Comparison of ENCODE assay signal across 9 mouse cellular contexts in genomic region chr16:10782377-10783151, GRCm38 (mm10). TPM values are rescaled to one million over a fixed set of nuclear protein-coding genes. Genes with fewer than 3 reads are reported as not detected.
A peak's percentile ranks its signal among the peaks of the same experiment; 100 is the strongest.
DNase-seq lines count a peak whose midpoint lies in the region; ATAC-seq and TF ChIP-seq lines count a peak whose summit lies in the region.
"Had no signal": no experiment of that assay in that cellular context is flagged by ENCODE, and none has a peak within 500 bp of the region (broad histone marks: within the 10 kb centered on the region; RNA-seq: fewer than 3 reads in every experiment).

No protein-coding gene starts in this region.

- H3K4me2 ChIP-seq in lung, embryonic 14.5 days, result peak overlapping the region; percentile 98
- H3K4me2 ChIP-seq in intestine, embryonic 14.5 days (ENCODE audit: low read length), result peak overlapping the region; percentile 99

- peak overlapping the region; percentile 70; the same call in 1 of the 2 replicates for H3K4me3 ChIP-seq in lung, embryonic 14.5 days (ENCODE audit: low read depth, low read length)
- no peak overlapping the region for H3K4me3 ChIP-seq in intestine, embryonic 14.5 days (ENCODE audit: low read depth, low read length)
- H3K4me3 ChIP-seq in left cerebral cortex, adult 2 months, result no peak overlapping the region

- intact Hi-C loops in left cerebral cortex, adult 2 months (cut with DNase I), result no loop called here

- ATAC-seq in CD4-positive, CD25-positive, alpha-beta regulatory T cell, adult 4 months, result no peak
- no peak for ATAC-seq in lung, embryonic 14.5 days (ENCODE audit: insufficient read depth)
- no peak for ATAC-seq in intestine, embryonic 14.5 days (replicated peaks; ENCODE audit: low FRiP score, low TSS enrichment, low read depth)
- no peak for ATAC-seq in cerebellum, adult (ENCODE audit: insufficient number of reproducible peaks, low FRiP score, low TSS enrichment)

- 47% methylated on average over 6 of the region's 6 CpGs for WGBS in lung, embryonic 14.5 days
- 58% methylated on average over 6 of the region's 6 CpGs for WGBS in intestine, embryonic 14.5 days

- peak overlapping the region; percentile 32; the same call in 1 of the 2 replicates for H3K9ac ChIP-seq in lung, embryonic 14.5 days
- H3K9ac ChIP-seq in intestine, embryonic 14.5 days (ENCODE audit: low read length), result 0 out of 2 replicates have a peak overlapping the region, but pooled peaks have one; percentile 11

- DNase-seq in CD4-positive, CD25-positive, alpha-beta regulatory T cell, adult 2 months (ENCODE audit: low read depth, low spot score), result peak; percentile 52
- DNase-seq in lung, embryonic 14.5 days, result no peak
- no peak for DNase-seq in lung, postnatal 14 days
- DNase-seq in intestine, embryonic 14.5 days (ENCODE audit: low spot score), result no peak
- DNase-seq in natural killer cell, adult 2 months (ENCODE audit: low spot score in 2 of 2), result peak; percentile 34 to 50
- no peak for DNase-seq in left cerebral cortex, adult 2 months (ENCODE audit: extremely low spot score in 1 of 2, low spot score in 2 of 2)

- H3K9me3 ChIP-seq in lung, embryonic 14.5 days (ENCODE audit: low read depth, low read length), result no peaks in the 10 kb centered on the region
- no peaks in the 10 kb centered on the region for H3K9me3 ChIP-seq in intestine, embryonic 14.5 days (ENCODE audit: control insufficient read depth, low read length)

- H3K4me1 ChIP-seq in lung, embryonic 14.5 days (ENCODE audit: insufficient read depth), result peaks cover 23% of the 10 kb centered on the region
- peaks cover 32% of the 10 kb centered on the region for H3K4me1 ChIP-seq in intestine, embryonic 14.5 days (replicated peaks; ENCODE audit: control insufficient read depth, insufficient read depth, low read length)

- H3K36me3 ChIP-seq in lung, embryonic 14.5 days (ENCODE audit: insufficient read depth), result no peaks in the 10 kb centered on the region
- H3K36me3 ChIP-seq in intestine, embryonic 14.5 days (ENCODE audit: control insufficient read depth, insufficient read depth, low read length), result no peaks in the 10 kb centered on the region

- TF ChIP-seq CTCF in lung, embryonic 14.5 days (IDR thresholded peaks at IDR 0.05; ENCODE audit: low read depth), result no peak
- TF ChIP-seq CTCF in left cerebral cortex, adult 2 months (IDR thresholded peaks at IDR 0.05), result no peak

- H3K27me3 ChIP-seq in lung, embryonic 14.5 days (ENCODE audit: insufficient read depth, low read length), result no peaks in the 10 kb centered on the region
- no peaks in the 10 kb centered on the region for H3K27me3 ChIP-seq in intestine, embryonic 14.5 days (replicated peaks; ENCODE audit: control insufficient read depth, insufficient read depth, low read length)

- peak overlapping the region; percentile 84 for H3K27ac ChIP-seq in lung, embryonic 14.5 days (ENCODE audit: low read depth)
- no peak overlapping the region for H3K27ac ChIP-seq in intestine, embryonic 14.5 days (ENCODE audit: low read depth)
- no peak overlapping the region for H3K27ac ChIP-seq in left cerebral cortex, adult 2 months

RNA-seq across cellular contexts. Expression of gene Socs1, which starts 2.8 kb away (rescaled TPM):
- polyA plus RNA-seq in CD4-positive, CD25-positive, alpha-beta regulatory T cell, adult 4 months (2017; shearing (Covaris generic)), result 1 to 10 TPM; 2.5 to 3.9 TPM
- 9.1 and 9.3 TPM in 2 replicates for polyA plus RNA-seq in lung, embryonic 14.5 days (2014; fragmentation: Nextera tagmentation; extraction: Ambion mirVana)
- polyA plus RNA-seq in intestine, embryonic 14.5 days (2014; fragmentation: Nextera tagmentation; extraction: Ambion mirVana), result 5.6 and 6.1 TPM in 2 replicates
- 1 to 10 TPM in 1 of 2 experiments, under 1 TPM in 1; 0.82 to 1.2 TPM for total RNA-seq in left cerebral cortex, adult 2 months (2021)

RNA-seq across cellular contexts. Expression of gene Tnp2, which starts 5.9 kb away (rescaled TPM):
- polyA plus RNA-seq in CD4-positive, CD25-positive, alpha-beta regulatory T cell, adult 4 months (2017; shearing (Covaris generic)), result 1 to 10 TPM; 2.4 to 3.7 TPM
- not detected in 2 replicates for polyA plus RNA-seq in lung, embryonic 14.5 days (2014; fragmentation: Nextera tagmentation; extraction: Ambion mirVana)
- not detected in 2 replicates for polyA plus RNA-seq in intestine, embryonic 14.5 days (2014; fragmentation: Nextera tagmentation; extraction: Ambion mirVana)
- not detected for total RNA-seq in left cerebral cortex, adult 2 months (2021)

RNA-seq across cellular contexts. Expression of gene Prm3, which starts 8.2 kb away (rescaled TPM):
- polyA plus RNA-seq in CD4-positive, CD25-positive, alpha-beta regulatory T cell, adult 4 months (2017; shearing (Covaris generic)), result not detected
- polyA plus RNA-seq in lung, embryonic 14.5 days (2014; fragmentation: Nextera tagmentation; extraction: Ambion mirVana), result not detected in 2 replicates
- polyA plus RNA-seq in intestine, embryonic 14.5 days (2014; fragmentation: Nextera tagmentation; extraction: Ambion mirVana), result not detected in 2 replicates
- not detected for total RNA-seq in left cerebral cortex, adult 2 months (2021)
- polyA plus RNA-seq: large intestine, adult 2 months had no signal

RNA-seq across cellular contexts. Expression of gene Prm2, which starts 13.4 kb away (rescaled TPM):
- polyA plus RNA-seq in CD4-positive, CD25-positive, alpha-beta regulatory T cell, adult 4 months (2017; shearing (Covaris generic)), result not detected
- polyA plus RNA-seq in lung, embryonic 14.5 days (2014; fragmentation: Nextera tagmentation; extraction: Ambion mirVana), result not detected in 2 replicates
- polyA plus RNA-seq in intestine, embryonic 14.5 days (2014; fragmentation: Nextera tagmentation; extraction: Ambion mirVana), result not detected in 2 replicates
- not detected for total RNA-seq in left cerebral cortex, adult 2 months (2021)

RNA-seq across cellular contexts. Expression of gene Prm1, which starts 23.1 kb away (rescaled TPM):
- polyA plus RNA-seq in CD4-positive, CD25-positive, alpha-beta regulatory T cell, adult 4 months (2017; shearing (Covaris generic)), result under 1 TPM in 1 of 2 experiments, not detected in 1; 0.75 TPM
- polyA plus RNA-seq in lung, embryonic 14.5 days (2014; fragmentation: Nextera tagmentation; extraction: Ambion mirVana), result not detected in 2 replicates
- polyA plus RNA-seq in intestine, embryonic 14.5 days (2014; fragmentation: Nextera tagmentation; extraction: Ambion mirVana), result not detected in 2 replicates
- not detected for total RNA-seq in left cerebral cortex, adult 2 months (2021)

Comparison
In these comparisons a context has a peak if more than half of its experiments do, and no peak if none do; other contexts are left out.
1. DNase-seq: peak in CD4-positive, CD25-positive, alpha-beta regulatory T cell, adult 2 months (single experiment) and natural killer cell, adult 2 months (2 of 2); none in lung, embryonic 14.5 days (single experiment), lung, postnatal 14 days (single experiment), intestine, embryonic 14.5 days (single experiment) and left cerebral cortex, adult 2 months (0 of 2).